Mouse (Mus musculus): ENCODE measurements around the gene Nlrp6.

DNA sequence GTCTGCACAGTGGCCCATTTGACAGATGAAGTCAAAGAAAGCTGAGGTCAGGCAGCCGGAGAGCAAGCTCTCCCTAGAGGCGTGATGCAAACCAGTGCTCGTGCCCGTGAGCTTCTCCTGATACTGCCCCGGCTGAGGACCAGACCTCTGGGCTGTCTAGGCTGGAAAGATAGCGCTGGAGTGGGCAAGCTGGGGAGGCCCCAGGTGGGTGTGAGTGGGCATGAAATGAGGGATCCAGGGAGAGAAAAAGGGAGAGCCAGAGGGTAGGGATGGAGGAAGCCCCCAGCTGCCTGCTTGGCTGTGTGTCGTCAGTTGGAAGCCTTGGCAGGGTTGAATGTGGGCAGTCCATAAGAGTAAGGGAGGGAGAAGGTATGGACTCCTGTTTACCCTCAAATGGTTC is 23.5 kb downstream of the Nlrp6 start:
- TF ChIP-seq GATA1 (IDR thresholded peaks at IDR 0.05; ENCODE audit: borderline replicate concordance, low read length) (no peak), TAL1 (conservative IDR thresholded peaks at IDR 0.05; ENCODE audit: low read depth, low read length) (no peak)
